Mouse (Mus musculus) lung, postnatal 0 days (tissue): ENCODE results near the gene Spred3. TPM values are rescaled to one million over a fixed set of nuclear protein-coding genes. Genes with fewer than 3 reads are reported as not detected.

Experiments used
- ATAC-seq: fragments of 200-750 bp; cut with Nextera tagmentation; 2 replicates; pipeline ENCODE4 v1.8.0; 2017; ENCODE audit warnings: moderate library complexity
- DNase-seq: peaks from one replicate; pipeline ENCODE4 v3.0.0-alpha.2; 2016; ENCODE audit warnings: low spot score
- H3K27ac ChIP-seq: fragments of 300-500 bp; sonication (generic); 2 replicates; pipeline ENCODE4 v1.5.1; 2014; ENCODE audit warnings: antibody characterized with exemption, mild to moderate bottlenecking, low read length, mixed read lengths
- H3K27me3 ChIP-seq: fragments of 300-500 bp; sonication (generic); replicated peaks from 2 replicates; pipeline ENCODE4 v1.6.1; 2014; ENCODE audit warnings: low read length, mixed read lengths; ENCODE audit not compliant: insufficient read depth
- H3K36me3 ChIP-seq: fragments of 300-500 bp; sonication (generic); 2 replicates; pipeline ENCODE4 v1.6.1; 2014; ENCODE audit warnings: low read length, mixed read lengths; ENCODE audit not compliant: insufficient read depth
- H3K4me1 ChIP-seq: fragments of 300-500 bp; sonication (generic); 2 replicates; pipeline ENCODE4 v1.6.1; 2014; ENCODE audit warnings: antibody characterized with exemption, low read depth, low read length, mixed read lengths; ENCODE audit not compliant: insufficient read depth
- H3K4me2 ChIP-seq: fragments of 300-500 bp; sonication (generic); replicated peaks from 2 replicates; pipeline ENCODE4 v1.6.1; 2014; ENCODE audit warnings: low read depth, mild to moderate bottlenecking, low read length, moderate library complexity, mixed read lengths
- H3K4me3 ChIP-seq: fragments of 300-500 bp; sonication (generic); 2 replicates; pipeline ENCODE4 v1.5.1; 2014; ENCODE audit warnings: low read depth, low read length
- H3K9ac ChIP-seq: fragments of 300-500 bp; sonication (generic); replicated peaks from 2 replicates; pipeline ENCODE4 v1.6.1; 2014; ENCODE audit warnings: low read depth, mild to moderate bottlenecking
- H3K9me3 ChIP-seq: fragments of 300-500 bp; sonication (generic); 2 replicates; pipeline ENCODE4 v1.6.1; 2016; ENCODE audit warnings: low read length, mixed read lengths
- CTCF ChIP-seq: IDR thresholded peaks from 2 replicates; pipeline ENCODE4 v1.5.1; 2016; ENCODE audit warnings: antibody characterized with exemption, mild to moderate bottlenecking
- EP300 ChIP-seq: IDR thresholded peaks from 2 replicates; pipeline ENCODE4 v1.6.1; 2016; ENCODE audit warnings: antibody characterized with exemption, mild to moderate bottlenecking, control low read depth
- WGBS: fragments of 180-500 bp; shearing (Covaris S2); extraction: QIAGEN DNeasy Blood & Tissue Kit; methylation state at CpG from one replicate; pipeline ENCODE4 v1.1.7; 2014; 5-methylcytosine and 5-hydroxymethylcytosine counted together
- polyA plus RNA-seq: library from polyadenylated mRNA; unstranded; fragments of >200 nt; fragmentation: Nextera tagmentation; extraction: Ambion mirVana; gene quantifications from 2 replicates; pipeline ENCODE4 v1.2.1, GENCODE M21; 2015

The Spred3 gene
- polyA plus RNA-seq, 1 experiment from 2014 or later: 0.95 TPM

GRCm38 (mm10) chr7:29162750-29163525 lies 7.3 kb downstream of the Spred3 start:
- Histone ChIP-seq H3K36me3 (no peaks in the 10 kb centered on the region), H3K4me3 (no peak overlapping the region), H3K27ac (peak overlapping the region; percentile 76), H3K9ac (no peak overlapping the region), H3K4me2 (peak overlapping the region; percentile 25), H3K9me3 (no peaks in the 10 kb centered on the region), H3K4me1 (no peaks in the 10 kb centered on the region; the same call in 1 of the 2 replicates), H3K27me3 (no peaks in the 10 kb centered on the region)
- ATAC-seq (peak; percentile 92), DNase-seq (peak; percentile 89)
- 10% methylated on average over 9 of the region's 9 CpGs for WGBS
- TF ChIP-seq EP300 (no peak), CTCF (no peak)

GRCm38 (mm10) chr7:29162294-29162693 lies 7.9 kb downstream of the Spred3 start:
- DNase-seq (peak; percentile 69), ATAC-seq (peak; percentile 79)
- Histone ChIP-seq H3K9me3 (no peaks in the 10 kb centered on the region), H3K27me3 (no peaks in the 10 kb centered on the region), H3K9ac (no peak overlapping the region), H3K27ac (peak overlapping the region; percentile 76), H3K4me1 (no peaks in the 10 kb centered on the region; the same call in 1 of the 2 replicates), H3K36me3 (no peaks in the 10 kb centered on the region), H3K4me2 (peak overlapping the region; percentile 25), H3K4me3 (no peak overlapping the region)
- 44% methylated on average over 5 of the region's 5 CpGs for whole genome bisulfite sequencing
- TF ChIP-seq CTCF: no peak

GRCm38 (mm10) chr7:29158264-29158663 lies 11.9 kb downstream of the Spred3 start:
- no peak for TF ChIP-seq CTCF
- no peak for TF ChIP-seq EP300
- no peak overlapping the region for H3K4me3 ChIP-seq
- no peaks in the 10 kb centered on the region; the same call in 1 of the 2 replicates for H3K4me1 ChIP-seq
- DNase-seq: no peak
- no peaks in the 10 kb centered on the region for H3K36me3 ChIP-seq
- H3K4me2 ChIP-seq: no peak overlapping the region
- WGBS: 9% methylated on average over 5 of the region's 5 CpGs
- H3K9ac ChIP-seq: no peak overlapping the region
- ATAC-seq: no peak
- no peak overlapping the region for H3K27ac ChIP-seq
- no peaks in the 10 kb centered on the region for H3K9me3 ChIP-seq
- no peaks in the 10 kb centered on the region for H3K27me3 ChIP-seq

GRCm38 (mm10) chr7:29155838-29156782 lies 14.1 kb downstream of the Spred3 start, which contains the start of gene Fam98c:
TSS of gene Fam98c (minus strand) at chr7:29156234.
- TF ChIP-seq CTCF: peak; percentile 58
- TF ChIP-seq EP300: no peak
- peak within 1 kb of the TSS; percentile 93 for H3K27ac ChIP-seq
- H3K36me3 ChIP-seq: no peaks in the 10 kb centered on the region
- no peaks in the 10 kb centered on the region for H3K4me1 ChIP-seq
- WGBS: 6% methylated on average over 55 of the region's 68 CpGs
- H3K9ac ChIP-seq: peak within 1 kb of the TSS; percentile 75
- no peaks in the 10 kb centered on the region for H3K27me3 ChIP-seq
- peak; percentile 90 for ATAC-seq
- no peaks in the 10 kb centered on the region for H3K9me3 ChIP-seq
- H3K4me2 ChIP-seq: peak within 1 kb of the TSS; percentile 99
- peak; percentile 94 for DNase-seq
- peak within 1 kb of the TSS; percentile 83 for H3K4me3 ChIP-seq

GRCm38 (mm10) chr7:29155196-29155837 lies 14.9 kb downstream of the Spred3 start:
- WGBS: 8% methylated on average over 33 of the region's 37 CpGs

More at GRCm38 (mm10) chr7:29155196-29155837, 14.9 kb downstream of the Spred3 start:
- no peaks in the 10 kb centered on the region for H3K36me3 ChIP-seq
- no peaks in the 10 kb centered on the region for H3K27me3 ChIP-seq
- TF ChIP-seq EP300 (no peak), CTCF (peak; percentile 40)
- DNase-seq: peak; percentile 91
- H3K9ac ChIP-seq: peak overlapping the region; percentile 75
- H3K4me3 ChIP-seq: peak overlapping the region; percentile 83
- H3K4me1 ChIP-seq: no peaks in the 10 kb centered on the region
- peak; percentile 94 for ATAC-seq
- peak overlapping the region; percentile 99 for H3K4me2 ChIP-seq
- H3K9me3 ChIP-seq: no peaks in the 10 kb centered on the region
- H3K27ac ChIP-seq: peak overlapping the region; percentile 93
